Mouse (Mus musculus): ENCODE measurements around the gene Cacng7. TPM values are rescaled to one million over a fixed set of nuclear protein-coding genes. Genes with fewer than 3 reads are reported as not detected.

Cacng7 gene
- total and polyA plus RNA-seq, 3 experiments: 0.04 to 0.11 TPM; not detected in 1

Other genes with a start within 250 kb of the Cacng7 start
- gene AU018091, start 163.8 kb upstream of the Cacng7 start, total RNA-seq (2012; rRNA removed): not detected in 2 replicates
- not detected for gene AU018091, start 163.8 kb upstream of the Cacng7 start, polyA plus RNA-seq (2012; ENCODE audit: insufficient read depth in 1 of 2, insufficient read length in 2 of 2, low read depth in 1 of 2, low replicate concordance in 2 of 2, missing spikeins in 1 of 2)
- not detected in 2 replicates for gene Nlrp12, start 83.2 kb upstream of the Cacng7 start, total RNA-seq (2012; rRNA removed)
- gene Nlrp12, start 83.2 kb upstream of the Cacng7 start, polyA plus RNA-seq (2012; ENCODE audit: insufficient read depth in 1 of 2, insufficient read length in 2 of 2, low read depth in 1 of 2, low replicate concordance in 2 of 2, missing spikeins in 1 of 2): not detected
- 0.62 and 1.3 TPM in 2 replicates for gene Myadm, start 43.9 kb upstream of the Cacng7 start, total RNA-seq (2012; rRNA removed)
- gene Myadm, start 43.9 kb upstream of the Cacng7 start, polyA plus RNA-seq (2012; ENCODE audit: insufficient read depth in 1 of 2, insufficient read length in 2 of 2, low read depth in 1 of 2, low replicate concordance in 2 of 2, missing spikeins in 1 of 2): 1 to 10 TPM in 1 of 2 experiments, not detected in 1; 7.4 TPM
- gene Prkcg, start 43.8 kb upstream of the Cacng7 start, total RNA-seq (2012; rRNA removed): not detected in 2 replicates
- gene Prkcg, start 43.8 kb upstream of the Cacng7 start, polyA plus RNA-seq (2012; ENCODE audit: insufficient read depth in 1 of 2, insufficient read length in 2 of 2, low read depth in 1 of 2, low replicate concordance in 2 of 2, missing spikeins in 1 of 2): under 1 TPM in 1 of 2 experiments, not detected in 1; 0.10 TPM
- gene Cacng8, start 57.7 kb downstream of the Cacng7 start, total RNA-seq (2012; rRNA removed): 4.6 and 5.6 TPM in 2 replicates
- gene Cacng8, start 57.7 kb downstream of the Cacng7 start, polyA plus RNA-seq (2012; ENCODE audit: insufficient read depth in 1 of 2, insufficient read length in 2 of 2, low read depth in 1 of 2, low replicate concordance in 2 of 2, missing spikeins in 1 of 2): 1 to 10 TPM in 1 of 2 experiments, not detected in 1; 9.2 TPM
- not detected in 2 replicates for gene Cacng6, start 91.2 kb downstream of the Cacng7 start, total RNA-seq (2012; rRNA removed)
- gene Cacng6, start 91.2 kb downstream of the Cacng7 start, polyA plus RNA-seq (2012; ENCODE audit: insufficient read depth in 1 of 2, insufficient read length in 2 of 2, low read depth in 1 of 2, low replicate concordance in 2 of 2, missing spikeins in 1 of 2): under 1 TPM in 1 of 2 experiments, not detected in 1; 0.08 TPM
- gene Tarm1, start 169.7 kb downstream of the Cacng7 start, total RNA-seq (2012; rRNA removed): 1.7 and 1.9 TPM in 2 replicates
- gene Tarm1, start 169.7 kb downstream of the Cacng7 start, polyA plus RNA-seq (2012; ENCODE audit: insufficient read depth in 1 of 2, insufficient read length in 2 of 2, low read depth in 1 of 2, low replicate concordance in 2 of 2, missing spikeins in 1 of 2): 1 to 10 TPM in 1 of 2 experiments, not detected in 1; 1.1 TPM

All from MEL (cell line).